Mouse (Mus musculus): ENCODE results near the gene Phactr2. TPM values are rescaled to one million over a fixed set of nuclear protein-coding genes. Genes with fewer than 3 reads are reported as not detected.
A peak's percentile ranks its signal among the peaks of the same experiment; 100 is the strongest.
"Not testable (repeated sequence)": the region's sequence is repeated elsewhere in the genome, so short reads cannot be mapped to it uniquely, and the experiment has no call there.

Phactr2 gene
- polyA plus RNA-seq, 1 experiment from 2014 or later: 28.1 TPM

GRCm38 (mm10) chr10:13473287-13473832 is 852 bp downstream of the Phactr2 start:
- Histone ChIP-seq H3K79me2 (ENCODE audit: inconsistent target) (no peaks in the 10 kb centered on the region; the same call in 1 of the 2 replicates), H3K4me3 (ENCODE audit: inconsistent target) (peak overlapping the region; percentile 41), H3K36me3 (ENCODE audit: inconsistent target) (no peaks in the 10 kb centered on the region), H3K27ac (no peak overlapping the region)
- WGBS (ENCODE audit: missing documents): 14% methylated on average over 17 of the region's 17 CpGs

GRCm38 (mm10) chr10:13470236-13470635 is 4.0 kb downstream of the Phactr2 start:
- H3K4me3 ChIP-seq (ENCODE audit: inconsistent target): no peak overlapping the region
- H3K79me2 ChIP-seq (ENCODE audit: inconsistent target): no peaks in the 10 kb centered on the region; the same call in 1 of the 2 replicates
- peak overlapping the region; percentile 18 for H3K27ac ChIP-seq
- 5% methylated on average over 3 of the region's 3 CpGs for WGBS (ENCODE audit: missing documents)
- no peaks in the 10 kb centered on the region for H3K36me3 ChIP-seq (ENCODE audit: inconsistent target)

- WGBS (ENCODE audit: missing documents): 53% methylated on average over 6 of the region's 6 CpGs
- not testable (repeated sequence) for H3K27ac ChIP-seq; H3K36me3 ChIP-seq (ENCODE audit: inconsistent target); H3K4me3 ChIP-seq (ENCODE audit: inconsistent target); H3K79me2 ChIP-seq (ENCODE audit: inconsistent target)
Measured at GRCm38 (mm10) chr10:13468025-13468529, 6.1 kb downstream of the Phactr2 start.

- no peaks in the 10 kb centered on the region for H3K36me3 ChIP-seq (ENCODE audit: inconsistent target)
- no peaks in the 10 kb centered on the region; the same call in 1 of the 2 replicates for H3K79me2 ChIP-seq (ENCODE audit: inconsistent target)
- no peak overlapping the region for H3K4me3 ChIP-seq (ENCODE audit: inconsistent target)
- 60% methylated on average over 5 of the region's 5 CpGs for WGBS (ENCODE audit: missing documents)
- H3K27ac ChIP-seq: no peak overlapping the region
Measured at GRCm38 (mm10) chr10:13466925-13467324, 7.3 kb downstream of the Phactr2 start.

- H3K27ac ChIP-seq; H3K36me3 ChIP-seq (ENCODE audit: inconsistent target); H3K4me3 ChIP-seq (ENCODE audit: inconsistent target); H3K79me2 ChIP-seq (ENCODE audit: inconsistent target): not testable (repeated sequence)
- 57% methylated on average over 3 of the region's 3 CpGs for WGBS (ENCODE audit: missing documents)
Measured at GRCm38 (mm10) chr10:13464295-13464694, 9.9 kb downstream of the Phactr2 start.

- no peaks in the 10 kb centered on the region; the same call in 1 of the 2 replicates for H3K79me2 ChIP-seq (ENCODE audit: inconsistent target)
- no peaks in the 10 kb centered on the region for H3K36me3 ChIP-seq (ENCODE audit: inconsistent target)
- WGBS (ENCODE audit: missing documents): 8% methylated on average over 13 of the region's 13 CpGs
- peak overlapping the region; percentile 33 for H3K4me3 ChIP-seq (ENCODE audit: inconsistent target)
- no peak overlapping the region for H3K27ac ChIP-seq
Measured at GRCm38 (mm10) chr10:13453200-13453990, 20.8 kb downstream of the Phactr2 start.

GRCm38 (mm10) chr10:13451640-13452039 is 22.6 kb downstream of the Phactr2 start:
- WGBS (ENCODE audit: missing documents): 98% methylated on average over 6 of the region's 6 CpGs
- no peaks in the 10 kb centered on the region; the same call in 1 of the 2 replicates for H3K79me2 ChIP-seq (ENCODE audit: inconsistent target)

GRCm38 (mm10) chr10:13448283-13449045 is 25.7 kb downstream of the Phactr2 start:
- 78% methylated on average over 5 of the region's 7 CpGs for WGBS (ENCODE audit: missing documents)
- H3K27ac ChIP-seq: no peak overlapping the region

More at GRCm38 (mm10) chr10:13451640-13452039, 22.6 kb downstream of the Phactr2 start:
- no peak overlapping the region for H3K4me3 ChIP-seq (ENCODE audit: inconsistent target)
- no peaks in the 10 kb centered on the region for H3K36me3 ChIP-seq (ENCODE audit: inconsistent target)
- no peak overlapping the region for H3K27ac ChIP-seq

GRCm38 (mm10) chr10:13446791-13447249 is 27.4 kb downstream of the Phactr2 start:
- Histone ChIP-seq H3K79me2 (ENCODE audit: inconsistent target) (no peaks in the 10 kb centered on the region), H3K36me3 (ENCODE audit: inconsistent target) (no peaks in the 10 kb centered on the region), H3K4me3 (ENCODE audit: inconsistent target) (no peak overlapping the region), H3K27ac (no peak overlapping the region)
- WGBS (ENCODE audit: missing documents): 76% methylated on average over 3 of the region's 3 CpGs

More at GRCm38 (mm10) chr10:13448283-13449045, 25.7 kb downstream of the Phactr2 start:
- no peaks in the 10 kb centered on the region for H3K36me3 ChIP-seq (ENCODE audit: inconsistent target)
- H3K79me2 ChIP-seq (ENCODE audit: inconsistent target): no peaks in the 10 kb centered on the region
- no peak overlapping the region for H3K4me3 ChIP-seq (ENCODE audit: inconsistent target)

- Histone ChIP-seq H3K4me3 (ENCODE audit: inconsistent target) (no peak overlapping the region), H3K27ac (no peak overlapping the region), H3K79me2 (ENCODE audit: inconsistent target) (no peaks in the 10 kb centered on the region), H3K36me3 (ENCODE audit: inconsistent target) (no peaks in the 10 kb centered on the region)
- 16% methylated on average over 5 of the region's 5 CpGs for WGBS (ENCODE audit: missing documents)
Measured at GRCm38 (mm10) chr10:13444257-13444656, 30.0 kb downstream of the Phactr2 start.

GRCm38 (mm10) chr10:13443647-13444046 is 30.6 kb downstream of the Phactr2 start:
- H3K4me3 ChIP-seq (ENCODE audit: inconsistent target): no peak overlapping the region
- no peaks in the 10 kb centered on the region for H3K36me3 ChIP-seq (ENCODE audit: inconsistent target)
- no peak overlapping the region for H3K27ac ChIP-seq
- H3K79me2 ChIP-seq (ENCODE audit: inconsistent target): no peaks in the 10 kb centered on the region
- WGBS (ENCODE audit: missing documents): 66% methylated on average over 6 of the region's 6 CpGs

GRCm38 (mm10) chr10:13440292-13440691 is 33.9 kb downstream of the Phactr2 start:
- no peaks in the 10 kb centered on the region for H3K79me2 ChIP-seq (ENCODE audit: inconsistent target)
- WGBS (ENCODE audit: missing documents): 96% methylated on average over 4 of the region's 4 CpGs
- H3K4me3 ChIP-seq (ENCODE audit: inconsistent target): no peak overlapping the region
- H3K36me3 ChIP-seq (ENCODE audit: inconsistent target): no peaks in the 10 kb centered on the region
- H3K27ac ChIP-seq: no peak overlapping the region

- 26% methylated on average over 10 of the region's 10 CpGs for WGBS (ENCODE audit: missing documents)
- H3K4me3 ChIP-seq (ENCODE audit: inconsistent target): no peak overlapping the region
- H3K27ac ChIP-seq: peak overlapping the region; percentile 19
- H3K36me3 ChIP-seq (ENCODE audit: inconsistent target): no peaks in the 10 kb centered on the region
- no peaks in the 10 kb centered on the region for H3K79me2 ChIP-seq (ENCODE audit: inconsistent target)
Measured at GRCm38 (mm10) chr10:13438118-13438821, 35.9 kb downstream of the Phactr2 start.

GRCm38 (mm10) chr10:13437011-13437410 is 37.2 kb downstream of the Phactr2 start:
- WGBS (ENCODE audit: missing documents): 88% methylated on average over 9 of the region's 9 CpGs
- H3K27ac ChIP-seq: no peak overlapping the region
- H3K36me3 ChIP-seq (ENCODE audit: inconsistent target): no peaks in the 10 kb centered on the region
- no peaks in the 10 kb centered on the region for H3K79me2 ChIP-seq (ENCODE audit: inconsistent target)
- no peak overlapping the region for H3K4me3 ChIP-seq (ENCODE audit: inconsistent target)
